In the genomic region with DNA sequence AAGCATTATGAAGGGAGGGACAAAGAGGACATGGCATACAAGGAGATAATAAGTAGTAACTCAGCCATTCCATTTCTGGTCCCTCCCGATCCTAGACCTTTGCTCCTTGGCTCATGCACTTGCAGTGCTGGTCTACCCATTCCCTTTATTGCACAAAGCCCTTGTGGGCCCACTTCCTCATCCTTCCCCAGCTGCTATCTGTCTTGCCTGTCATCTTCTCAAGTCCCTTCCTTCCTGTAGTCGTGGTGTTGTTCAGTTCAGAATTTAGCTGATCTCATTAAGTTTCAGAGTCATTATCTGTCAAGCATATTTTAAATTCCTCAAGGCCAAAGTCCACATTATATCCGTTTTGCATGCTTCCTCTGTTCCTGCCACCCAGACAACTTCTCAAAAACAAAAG, we compare ENCODE assay signal across 10 mouse cellular contexts. TPM values are rescaled to one million over a fixed set of nuclear protein-coding genes. Genes with fewer than 3 reads are reported as not detected.
DNase-seq lines count a peak whose midpoint lies in the region; ATAC-seq and TF ChIP-seq lines count a peak whose summit lies in the region.
"Had no signal": no experiment of that assay in that cellular context is flagged by ENCODE, and none has a peak within 500 bp of the region (broad histone marks: within the 10 kb centered on the region; RNA-seq: fewer than 3 reads in every experiment).

No protein-coding gene starts in this region.

- H3K27ac ChIP-seq in MEL (ENCODE audit: control insufficient read depth, low read depth, low read length), result no peak overlapping the region
- peak overlapping the region; percentile 86 for H3K27ac ChIP-seq in kidney, adult 2 months (ENCODE audit: insufficient read depth, low read depth, low read length)
- peak overlapping the region; percentile 36; the same call in 1 of the 2 replicates for H3K27ac ChIP-seq in liver, postnatal 0 days (ENCODE audit: low read depth)
- no peak overlapping the region for H3K27ac ChIP-seq in hindbrain, embryonic 11.5 days (ENCODE audit: low read depth, low read length)
- H3K27ac ChIP-seq: forebrain, embryonic 10.5 days had no signal

- no peaks in the 10 kb centered on the region for H3K79me2 ChIP-seq in MEL (ENCODE audit: control insufficient read depth, insufficient read depth, low read length, poor library complexity)

- H3K27me3 ChIP-seq in MEL (ENCODE audit: control insufficient read depth in 1 of 2, insufficient read depth in 2 of 2, low read length in 2 of 2), result no peaks in the 10 kb centered on the region; a peak in 1 of 4 replicates
- H3K27me3 ChIP-seq in kidney, adult 2 months (replicated peaks; ENCODE audit: control insufficient read depth, insufficient read depth, low read length), result no peaks in the 10 kb centered on the region
- H3K27me3 ChIP-seq in liver, postnatal 0 days (ENCODE audit: insufficient read depth, low read length), result no peaks in the 10 kb centered on the region
- H3K27me3 ChIP-seq in hindbrain, embryonic 11.5 days (ENCODE audit: control insufficient read depth, insufficient read depth, low read length), result no peaks in the 10 kb centered on the region

- WGBS in kidney, adult 2 months, result 12% methylated on average over 3 of the region's 3 CpGs
- WGBS in liver, postnatal 0 days (ENCODE audit: insufficient replicate concordance), result 13% methylated on average over 3 of the region's 3 CpGs
- WGBS in hindbrain, embryonic 11.5 days, result 65% methylated on average over 3 of the region's 3 CpGs

- no peak for TF ChIP-seq POLR2A in MEL (IDR thresholded peaks at IDR 0.05; ENCODE audit: control insufficient read depth in 1 of 2, insufficient read depth in 1 of 2, low read depth in 1 of 2, low read length in 2 of 2, poor library complexity in 1 of 2)
- TF ChIP-seq POLR2A in kidney, adult 2 months (IDR thresholded peaks at IDR 0.05; ENCODE audit: low read depth, low read length), result no peak

- peak; percentile 91 for ATAC-seq in granulocyte monocyte progenitor cell, adult 5-6 weeks (replicated peaks; ENCODE audit: poor library complexity, severe bottlenecking)
- peak; percentile 80 for ATAC-seq in liver, postnatal 0 days
- no peak for ATAC-seq in hindbrain, embryonic 11.5 days (ENCODE audit: low FRiP score)

- no peak for TF ChIP-seq EP300 in MEL (IDR thresholded peaks at IDR 0.05; ENCODE audit: low read depth in 1 of 2, low read length in 2 of 2)
- peak; percentile 47; the same call in 1 of the 2 replicates for TF ChIP-seq EP300 in liver, postnatal 0 days (IDR thresholded peaks at IDR 0.05; ENCODE audit: low read depth)

- no peak for TF ChIP-seq RAD21 in MEL (IDR thresholded peaks at IDR 0.05; ENCODE audit: low read depth, low read length)

- no peak overlapping the region for H3K4me2 ChIP-seq in liver, postnatal 0 days (ENCODE audit: low read depth, low read length)
- H3K4me2 ChIP-seq in hindbrain, embryonic 11.5 days (replicated peaks; ENCODE audit: low read depth, low read length), result no peak overlapping the region

- H3K4me1 ChIP-seq in MEL (ENCODE audit: control insufficient read depth in 1 of 2, insufficient read depth in 2 of 2, low read length in 2 of 2), result no peaks in the 10 kb centered on the region
- peaks cover 9% of the 10 kb centered on the region for H3K4me1 ChIP-seq in kidney, adult 2 months (ENCODE audit: control insufficient read depth, insufficient read depth, low read length)
- H3K4me1 ChIP-seq in liver, postnatal 0 days (ENCODE audit: insufficient read depth), result 0 out of 2 replicates have a peak, but pooled peaks cover 8% of the 10 kb centered on the region
- H3K4me1 ChIP-seq in hindbrain, embryonic 11.5 days (replicated peaks; ENCODE audit: control insufficient read depth, insufficient read depth, low read length), result no peaks in the 10 kb centered on the region

- H3K9me3 ChIP-seq in MEL (replicated peaks; ENCODE audit: insufficient read depth, low read length), result no peaks in the 10 kb centered on the region
- H3K9me3 ChIP-seq in liver, postnatal 0 days (ENCODE audit: low read length), result no peaks in the 10 kb centered on the region
- no peaks in the 10 kb centered on the region for H3K9me3 ChIP-seq in hindbrain, embryonic 11.5 days (ENCODE audit: control insufficient read depth, low read length)
- H3K9me3 ChIP-seq: forebrain, embryonic 10.5 days had no signal

- TF ChIP-seq CTCF in MEL (IDR thresholded peaks at IDR 0.05 in 2 of 3, conservative IDR thresholded peaks at IDR 0.05 in 1 of 3; ENCODE audit: control insufficient read depth in 1 of 3, insufficient read depth in 1 of 3, low read depth in 2 of 3, low read length in 3 of 3, poor library complexity in 1 of 3, severe bottlenecking in 1 of 3), result no peak
- TF ChIP-seq CTCF in kidney, adult 2 months (conservative IDR thresholded peaks at IDR 0.05; ENCODE audit: insufficient read depth, insufficient read length, low read depth, low read length), result no peak
- TF ChIP-seq CTCF in liver, postnatal 0 days (IDR thresholded peaks at IDR 0.05; ENCODE audit: low read depth), result no peak

- H3K36me3 ChIP-seq in MEL (ENCODE audit: control insufficient read depth in 1 of 2, insufficient read depth in 2 of 2, low read length in 2 of 2), result no peaks in the 10 kb centered on the region
- no peaks in the 10 kb centered on the region for H3K36me3 ChIP-seq in kidney, adult 2 months (ENCODE audit: control insufficient read depth, insufficient read depth, low read length)
- no peaks in the 10 kb centered on the region for H3K36me3 ChIP-seq in liver, postnatal 0 days (replicated peaks; ENCODE audit: insufficient read depth, low read length)
- no peaks in the 10 kb centered on the region for H3K36me3 ChIP-seq in hindbrain, embryonic 11.5 days (ENCODE audit: control insufficient read depth, insufficient read depth, low read length)

- peak; percentile 41 for DNase-seq in MEL (ENCODE audit: low read depth, low spot score)
- peak; percentile 67 for DNase-seq in kidney, adult 2 months
- peak; percentile 17 for DNase-seq in liver, postnatal 0 days
- DNase-seq in hindbrain, embryonic 11.5 days (ENCODE audit: low spot score), result no peak
- no peak for DNase-seq in cerebellum, adult 11 months
- no peak for DNase-seq in embryo, embryonic 11 days
- no peak for DNase-seq in retina, postnatal 1 day
- DNase-seq: cerebellum, adult 8-10 months had no signal

- H3K9ac ChIP-seq in MEL (ENCODE audit: control insufficient read depth, low read depth, low read length, poor library complexity, severe bottlenecking), result no peak overlapping the region
- H3K9ac ChIP-seq in liver, postnatal 0 days (replicated peaks), result no peak overlapping the region
- no peak overlapping the region for H3K9ac ChIP-seq in hindbrain, embryonic 11.5 days (ENCODE audit: low read depth, low read length)

- H3K4me3 ChIP-seq in MEL (ENCODE audit: control insufficient read depth in 1 of 2, insufficient read depth in 1 of 2, low read depth in 2 of 2, low read length in 2 of 2), result no peak overlapping the region
- H3K4me3 ChIP-seq in kidney, adult 2 months (ENCODE audit: insufficient read depth, low read depth, low read length), result no peak overlapping the region
- H3K4me3 ChIP-seq in liver, postnatal 0 days (ENCODE audit: low read depth, low read length), result no peak overlapping the region
- no peak overlapping the region for H3K4me3 ChIP-seq in hindbrain, embryonic 11.5 days (ENCODE audit: low read depth, low read length)
- H3K4me3 ChIP-seq: forebrain, embryonic 10.5 days had no signal

TF ChIP-seq in MEL, 35 proteins besides CTCF, POLR2A, EP300 and RAD21:
- no peak for TF ChIP-seq ZMIZ1 (IDR thresholded peaks at IDR 0.05; ENCODE audit: low read depth, low read length)
- no peak for TF ChIP-seq ZNF384 (IDR thresholded peaks at IDR 0.05; ENCODE audit: low read depth, low read length)
- TF ChIP-seq MEF2A (IDR thresholded peaks at IDR 0.05; ENCODE audit: extremely low read depth, insufficient replicate concordance, low read depth, low read length, poor library complexity, severe bottlenecking), result no peak
- no peak for TF ChIP-seq E2F4 (IDR thresholded peaks at IDR 0.05; ENCODE audit: borderline replicate concordance, low read depth, low read length)
- TF ChIP-seq ZC3H11A (IDR thresholded peaks at IDR 0.05; ENCODE audit: low read depth, low read length), result no peak
- TF ChIP-seq HCFC1 (IDR thresholded peaks at IDR 0.05; ENCODE audit: low read depth, low read length), result no peak
- no peak for TF ChIP-seq NELFE (IDR thresholded peaks at IDR 0.05; ENCODE audit: low read depth, low read length)
- TF ChIP-seq MXI1 (IDR thresholded peaks at IDR 0.05; ENCODE audit: low read depth, low read length), result no peak
- no peak for TF ChIP-seq SIN3A (IDR thresholded peaks at IDR 0.05; ENCODE audit: low read length)
- TF ChIP-seq POLR2AphosphoS5 (IDR thresholded peaks at IDR 0.05; ENCODE audit: borderline replicate concordance, low read depth, low read length), result no peak
- no peak for TF ChIP-seq USF2 (IDR thresholded peaks at IDR 0.05; ENCODE audit: borderline replicate concordance in 1 of 2, insufficient read depth in 1 of 2, low read depth in 1 of 2, low read length in 2 of 2)
- TF ChIP-seq BHLHE40 (IDR thresholded peaks at IDR 0.05; ENCODE audit: borderline replicate concordance, low read depth, low read length), result no peak
- no peak for TF ChIP-seq TBP (IDR thresholded peaks at IDR 0.05; ENCODE audit: low read depth, low read length)
- no peak for TF ChIP-seq MYC (IDR thresholded peaks at IDR 0.05; ENCODE audit: low read depth, low read length)
- TF ChIP-seq TCF12 (IDR thresholded peaks at IDR 0.05; ENCODE audit: low read depth, low read length), result no peak
- TF ChIP-seq JUND (IDR thresholded peaks at IDR 0.05; ENCODE audit: low read depth, low read length), result no peak
- TF ChIP-seq SMC3 (IDR thresholded peaks at IDR 0.05; ENCODE audit: low read depth, low read length), result no peak
- no peak for TF ChIP-seq ELF1 (IDR thresholded peaks at IDR 0.05; ENCODE audit: low read depth, low read length)
- no peak for TF ChIP-seq UBTF (IDR thresholded peaks at IDR 0.05; ENCODE audit: borderline replicate concordance, insufficient read depth, low read depth, low read length)

RNA-seq across cellular contexts. Expression of a gene that starts 9.5 kb away (rescaled TPM):
- total RNA-seq in MEL (2012; rRNA removed), result not detected in 2 replicates
- polyA plus RNA-seq in MEL (2012; ENCODE audit: insufficient read depth in 1 of 2, insufficient read length in 2 of 2, low read depth in 1 of 2, low replicate concordance in 2 of 2, missing spikeins in 1 of 2), result not detected
- total RNA-seq in granulocyte monocyte progenitor cell, adult 5-6 weeks (2014; fragmentation: Nextera tagmentation), result 1.5 TPM in 1 of 2 replicates, not detected in the other
- 0.99 and 1.1 TPM in 2 replicates for total RNA-seq in granulocyte monocyte progenitor cell, adult 5-6 weeks (2017)
- polyA plus RNA-seq in kidney, adult 2 months (2012; rRNA removed), result 8.0 and 8.6 TPM in 2 replicates
- polyA plus RNA-seq in liver, postnatal 0 days (2015; fragmentation: Nextera tagmentation; extraction: Ambion mirVana), result 5.6 and 5.8 TPM in 2 replicates
- 22.2 and 25.6 TPM in 2 replicates for polyA plus RNA-seq in hindbrain, embryonic 11.5 days (2014; fragmentation: Nextera tagmentation; extraction: Ambion mirVana)

Comparison
In these comparisons a context has a peak if more than half of its experiments do, and no peak if none do; other contexts are left out.
1. DNase-seq: peak in MEL (single experiment), kidney, adult 2 months (single experiment) and liver, postnatal 0 days (single experiment); none in hindbrain, embryonic 11.5 days (single experiment), cerebellum, adult 11 months (single experiment), embryo, embryonic 11 days (single experiment) and retina, postnatal 1 day (single experiment).
2. H3K27ac ChIP-seq: peak in kidney, adult 2 months (single experiment) and liver, postnatal 0 days (single experiment); none in MEL (single experiment) and hindbrain, embryonic 11.5 days (single experiment).